Mouse (Mus musculus): ENCODE measurements around the gene Stk39. TPM values are rescaled to one million over a fixed set of nuclear protein-coding genes. Genes with fewer than 3 reads are reported as not detected.

The Stk39 gene
- 10 to 100 TPM; 67.5 to 80.3 TPM for total RNA-seq (2021)

DNA sequence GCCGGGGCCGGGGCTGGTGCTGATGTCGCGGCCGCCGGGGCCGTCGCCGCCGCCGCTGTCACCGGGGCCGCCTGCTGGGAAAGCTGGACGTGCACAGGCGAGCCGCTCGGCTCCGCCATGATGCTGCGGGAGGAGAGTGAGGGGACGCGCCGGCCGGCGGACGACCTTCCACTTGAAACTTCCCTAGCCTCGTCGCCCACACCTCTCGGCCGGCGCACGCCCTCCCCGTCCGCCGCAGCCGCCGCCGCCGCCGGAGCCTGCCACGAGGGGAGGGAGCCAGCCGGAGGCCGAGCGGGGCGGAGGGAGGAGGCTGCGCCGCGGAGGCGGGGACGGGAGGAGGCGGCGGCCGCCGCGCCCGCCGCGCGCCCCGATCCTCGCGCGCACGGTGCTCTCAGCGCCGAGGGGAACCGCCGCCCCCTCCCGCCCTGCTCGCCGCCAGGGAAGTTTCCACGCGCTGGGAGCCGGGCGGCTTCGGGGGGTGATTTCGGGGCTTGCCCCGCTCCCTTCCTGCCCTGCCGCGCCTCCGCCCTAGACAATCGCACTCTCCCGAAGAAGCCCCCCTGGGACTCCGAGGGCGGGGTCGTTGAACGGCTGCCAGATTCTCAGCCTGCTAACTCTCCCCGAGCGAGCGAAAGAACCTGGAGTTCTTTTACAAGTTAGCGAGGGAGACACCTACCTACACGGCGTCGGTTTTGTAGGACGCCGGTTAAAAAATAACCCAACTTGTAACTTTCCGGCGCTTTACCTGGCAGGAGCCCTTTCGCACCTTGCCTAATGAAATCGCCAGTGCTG lies at the start of gene Stk39:
Gene Stk39 (minus strand): TSS at position 510 of the 792 bp plus-strand sequence.
- DNase-seq = peak; percentile 88 to 89
- intact Hi-C loops (cut with DNase I) = loop anchor here (2.0 to 10.0 kb wide), 3 partner anchors 41 to 247 kb away; no protein-coding TSS in a partner anchor

DNA sequence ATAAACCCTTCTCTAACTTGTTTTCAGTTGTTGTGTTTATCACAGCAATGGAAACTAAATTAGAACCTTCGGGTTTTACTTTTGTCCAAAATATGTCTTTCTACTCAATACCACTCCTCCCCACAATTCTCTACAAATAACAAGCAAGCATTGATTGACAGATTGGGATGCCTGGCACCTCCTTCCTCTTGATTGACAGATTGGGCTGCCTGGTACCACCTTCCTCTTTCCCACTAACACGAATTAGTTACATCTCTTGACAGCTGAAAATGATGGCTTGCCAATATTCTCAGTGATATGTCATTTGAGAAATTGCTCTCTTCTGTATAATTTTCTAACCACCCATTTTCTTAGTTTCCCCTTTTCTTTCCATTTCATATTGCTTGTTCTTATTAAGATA lies 43.3 kb upstream of the Stk39 start:
- DNase-seq = no peak
- intact Hi-C loops (cut with DNase I) = no loop called here

- intact Hi-C loops (cut with DNase I) = no loop called here
Observed at GRCm38 (mm10) chr2:68503202-68503601, 31.1 kb upstream of the Stk39 start.

GRCm38 (mm10) chr2:68502734-68503133 lies 30.7 kb upstream of the Stk39 start:
- intact Hi-C loops (cut with DNase I) = no loop called here
- no peak for DNase-seq

More at GRCm38 (mm10) chr2:68503202-68503601, 31.1 kb upstream of the Stk39 start:
- no peak for DNase-seq

- no peak for DNase-seq
- intact Hi-C loops (cut with DNase I) = no loop called here
Observed at GRCm38 (mm10) chr2:68502236-68502635, 30.2 kb upstream of the Stk39 start.

DNA sequence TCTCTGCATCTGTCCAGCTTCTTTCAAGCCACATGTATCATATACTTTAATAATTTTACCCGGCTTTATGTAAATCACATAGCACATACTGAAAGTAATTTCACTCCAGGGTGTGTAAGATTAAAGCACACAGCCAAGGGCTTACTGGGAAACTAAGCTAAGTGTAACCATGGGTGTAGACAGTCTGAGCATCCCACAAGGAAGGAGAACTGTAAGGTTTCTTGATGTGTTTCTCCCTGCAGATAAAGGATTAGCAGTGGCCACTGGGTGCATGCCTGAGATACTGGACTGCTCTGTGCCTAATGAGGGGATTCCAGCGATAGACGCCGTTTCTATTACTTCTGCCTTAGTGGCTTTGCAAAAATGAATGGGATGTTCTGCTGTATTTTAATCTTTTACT lies 14.2 kb upstream of the Stk39 start:
- no peak for DNase-seq
- intact Hi-C loops (cut with DNase I) = no loop called here

- intact Hi-C loops (cut with DNase I) = no loop called here
- DNase-seq = no peak
Observed at GRCm38 (mm10) chr2:68485141-68485540, 13.1 kb upstream of the Stk39 start.

DNA sequence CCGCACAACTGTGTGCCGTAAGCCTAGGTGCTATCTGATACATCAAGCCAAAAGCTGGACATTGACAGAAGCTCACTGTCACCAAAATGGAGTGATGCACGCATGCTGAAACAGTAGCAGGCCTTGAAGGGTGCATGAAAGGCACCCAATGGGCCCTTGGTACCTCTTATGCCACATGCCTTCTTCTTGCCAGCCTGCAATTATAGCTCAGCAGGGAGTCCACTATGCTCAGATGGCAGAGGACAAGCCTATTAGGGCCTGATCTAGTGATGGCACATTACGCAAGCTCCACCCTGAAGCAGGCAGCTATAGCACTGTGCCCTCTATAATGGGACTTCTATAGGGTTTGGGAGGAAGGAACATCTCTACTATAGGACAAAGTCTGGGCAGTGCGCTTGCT lies 10.8 kb upstream of the Stk39 start:
- intact Hi-C loops (cut with DNase I) = no loop called here
- DNase-seq = no peak

- intact Hi-C loops (cut with DNase I) = loop anchor here (10.0 kb wide), 1 partner anchor 255 kb away; no protein-coding TSS in a partner anchor
- DNase-seq = no peak
Observed at GRCm38 (mm10) chr2:68479823-68480222, 7.8 kb upstream of the Stk39 start.

GRCm38 (mm10) chr2:68472921-68473320 lies 853 bp upstream of the Stk39 start:
- DNase-seq = no peak
- intact Hi-C loops (cut with DNase I) = loop anchor here (10.0 kb wide), 1 partner anchor 248 kb away; no protein-coding TSS in a partner anchor

- no peak for DNase-seq
- intact Hi-C loops (cut with DNase I) = loop anchor here (10.0 kb wide), 1 partner anchor 248 kb away; no protein-coding TSS in a partner anchor
Observed at GRCm38 (mm10) chr2:68472551-68472910, 463 bp upstream of the Stk39 start.

DNA sequence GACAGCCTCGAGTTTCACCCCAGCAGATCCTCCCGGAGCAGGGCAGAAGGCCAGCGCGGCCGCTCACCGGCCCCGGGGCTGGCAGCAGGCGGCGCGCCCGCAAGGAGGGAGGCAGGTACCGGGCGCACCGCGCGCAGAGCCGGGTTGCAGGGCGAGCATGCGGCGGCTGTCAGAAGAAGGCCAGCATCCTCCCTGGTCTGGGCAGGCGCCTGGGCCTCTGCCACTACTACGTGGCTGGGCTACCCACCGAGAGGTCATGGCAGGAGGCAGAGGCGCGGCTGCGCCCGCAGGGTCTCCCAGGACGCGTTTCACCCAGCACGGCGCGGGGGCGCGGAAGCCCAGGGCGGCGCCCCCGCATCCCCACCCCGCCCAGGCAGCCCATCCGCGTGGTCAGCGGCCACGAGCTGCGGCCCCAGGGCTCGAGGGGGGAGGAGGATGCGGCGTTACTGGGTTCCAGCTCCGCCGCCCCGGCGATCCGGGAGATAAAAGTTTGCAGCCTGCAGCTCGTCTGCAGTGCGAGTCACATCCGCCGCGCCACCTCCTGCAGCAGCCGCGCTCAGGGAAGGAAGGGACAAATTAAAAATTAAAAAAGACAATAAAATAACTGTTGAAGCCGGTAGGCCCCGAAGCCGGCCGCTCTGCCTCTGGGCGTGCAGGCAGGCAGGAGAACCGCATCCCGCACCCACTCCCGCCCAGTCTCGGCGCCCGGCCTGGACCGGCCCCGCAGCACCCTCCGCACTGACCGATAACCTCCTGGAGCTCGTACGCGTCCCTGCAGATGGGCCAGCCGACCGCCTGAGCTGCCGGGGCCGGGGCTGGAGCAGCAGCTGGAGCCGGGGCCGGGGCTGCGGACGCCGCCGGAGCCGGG lies 943 bp downstream of the Stk39 start:
- intact Hi-C loops (cut with DNase I) = loop anchor here (2.0 to 10.0 kb wide), 3 partner anchors 40 to 246 kb away; no protein-coding TSS in a partner anchor

GRCm38 (mm10) chr2:68469491-68469890 lies 2.6 kb downstream of the Stk39 start:
- intact Hi-C loops (cut with DNase I) = loop anchor here (5.0 to 10.0 kb wide), 2 partner anchors 92 to 395 kb away; partner anchors contain the start of gene Cers6
- DNase-seq = no peak

More for the DNA sequence above, 943 bp downstream of the Stk39 start:
- peak; percentile 60 to 77 for DNase-seq

DNA sequence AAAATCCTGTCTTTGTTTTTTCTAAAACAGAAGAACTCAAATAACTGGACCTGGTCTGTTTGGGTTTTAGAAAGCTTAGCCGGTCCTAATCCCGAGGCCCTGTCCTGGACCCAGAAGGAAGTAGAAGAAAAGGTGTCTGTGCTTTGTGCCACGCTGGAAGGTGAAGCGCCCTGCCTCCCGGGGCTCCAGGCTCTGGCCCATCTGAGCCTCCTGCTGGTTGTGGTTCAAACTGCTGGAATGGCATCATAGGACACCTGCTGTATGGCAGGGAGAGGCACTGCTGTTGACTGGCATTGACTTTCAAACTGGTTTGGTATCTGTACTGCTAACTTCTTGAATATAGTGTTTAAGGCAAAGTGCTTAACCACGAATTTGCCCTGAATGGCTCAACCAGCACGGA lies 3.4 kb downstream of the Stk39 start:
- peak; percentile 39 to 50 for DNase-seq
- intact Hi-C loops (cut with DNase I) = loop anchor here (5.0 to 10.0 kb wide), 2 partner anchors 91 to 396 kb away; partner anchors contain the start of gene Cers6

DNA sequence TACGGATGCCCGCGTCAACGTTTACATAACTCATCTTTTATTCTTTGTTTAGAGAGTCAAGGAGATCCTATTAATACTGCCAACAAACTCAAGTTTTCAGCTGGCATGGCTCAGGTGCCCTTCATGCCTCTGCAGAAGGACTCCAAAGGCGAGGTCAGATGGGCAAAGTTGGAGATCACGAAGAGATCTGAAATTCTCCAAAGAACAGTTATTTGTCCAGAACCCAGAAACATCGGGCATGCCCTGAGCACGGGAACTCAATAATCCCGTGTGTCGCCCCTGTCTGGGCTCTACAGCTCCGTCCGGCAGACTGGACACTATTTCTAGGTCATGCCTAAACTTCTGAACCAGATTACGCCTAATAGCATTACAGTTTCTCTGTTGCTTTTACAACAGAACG lies 3.8 kb downstream of the Stk39 start:
- intact Hi-C loops (cut with DNase I) = loop anchor here (5.0 to 10.0 kb wide), 2 partner anchors 91 to 397 kb away; partner anchors contain the start of gene Cers6
- DNase-seq = no peak

- no peak for DNase-seq
- intact Hi-C loops (cut with DNase I) = loop anchor here (5.0 to 10.0 kb wide), 2 partner anchors 90 to 397 kb away; partner anchors contain the start of gene Cers6
Observed at GRCm38 (mm10) chr2:68467085-68467978, 4.7 kb downstream of the Stk39 start.

- intact Hi-C loops (cut with DNase I) = loop anchor here (5.0 to 10.0 kb wide), 2 partner anchors 89 to 398 kb away; partner anchors contain the start of gene Cers6
Observed at GRCm38 (mm10) chr2:68466124-68467070, 5.7 kb downstream of the Stk39 start.

More at GRCm38 (mm10) chr2:68466124-68467070, 5.7 kb downstream of the Stk39 start:
- peak; percentile 70 to 76 for DNase-seq

All from heart, postnatal 36 days (tissue).